Mouse (Mus musculus): ENCODE results near the gene Gm7030.
"Not testable (repeated sequence)": the region's sequence is repeated elsewhere in the genome, so short reads cannot be mapped to it uniquely, and the experiment has no call there.

Gm7030 gene

GRCm38 (mm10) chr17:36081901-36082300, 47.3 kb downstream of the Gm7030 start:
- not testable (repeated sequence) for DNase-seq

DNA sequence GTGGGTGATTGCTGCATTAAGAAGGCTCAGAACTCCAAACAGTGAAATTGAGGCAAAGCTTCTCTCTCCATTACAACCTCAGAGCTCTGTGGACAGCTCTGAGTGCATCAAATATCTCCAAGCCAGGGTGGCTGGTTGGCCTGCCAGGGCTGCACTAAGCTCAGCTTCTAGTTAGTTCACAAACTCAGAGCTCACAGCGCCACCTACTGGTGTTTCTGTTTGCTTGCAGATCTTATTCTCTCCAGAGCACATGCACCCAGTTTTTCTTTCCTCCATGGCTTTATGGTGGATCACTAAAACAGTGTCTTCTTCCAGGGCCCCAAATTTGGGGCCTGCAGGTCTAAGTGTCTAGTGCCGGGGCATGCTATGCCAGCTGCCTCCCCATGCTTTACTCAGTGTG, 68.4 kb downstream of the Gm7030 start:
- DNase-seq, result peak; percentile 65

Data from cerebellum, adult 9-10 months (tissue).